Mouse (Mus musculus): ENCODE data around the gene Ush2a. TPM values are rescaled to one million over a fixed set of nuclear protein-coding genes. Genes with fewer than 3 reads are reported as not detected.

Gene Ush2a
- polyA plus RNA-seq, 1 experiment from 2014 or later: not detected

GRCm38 (mm10) chr1:188387820-188388471 is 126.1 kb downstream of the Ush2a start:
- Histone ChIP-seq H3K4me3 (replicated peaks) (no peak overlapping the region), H3K27ac (peak overlapping the region; percentile 85), H3K4me2 (peak overlapping the region; percentile 6; the same call in 1 of the 2 replicates), H3K4me1 (replicated peaks) (peaks cover 41% of the 10 kb centered on the region), H3K9ac (peak overlapping the region; percentile 11; the same call in 1 of the 2 replicates), H3K27me3 (no peaks in the 10 kb centered on the region), H3K9me3 (replicated peaks) (no peaks in the 10 kb centered on the region), H3K36me3 (no peaks in the 10 kb centered on the region)
- DNase-seq (peak; percentile 54), ATAC-seq (ENCODE audit: low read depth) (peak; percentile 90)
- WGBS (ENCODE audit: insufficient replicate concordance): 14% methylated on average over 2 of the region's 2 CpGs

DNA sequence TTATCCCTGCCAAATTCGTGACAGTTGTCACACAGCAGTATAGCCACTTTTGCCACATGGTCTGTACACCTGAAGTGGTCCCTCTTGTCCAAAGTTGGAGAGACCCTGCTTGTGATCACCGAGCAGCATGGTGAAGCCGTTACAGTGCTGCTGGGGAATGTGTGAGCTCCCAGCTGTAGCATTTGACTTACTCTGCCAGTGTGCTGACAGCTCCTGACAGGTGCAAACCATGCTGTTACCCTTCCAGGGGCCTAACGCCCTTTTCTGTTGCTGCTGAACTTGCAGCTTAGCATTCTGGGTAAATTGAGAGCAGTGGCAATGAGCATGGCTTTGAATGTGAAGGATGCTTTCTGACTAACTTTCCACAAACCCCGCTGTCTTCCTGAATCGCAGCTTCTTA is 128.3 kb downstream of the Ush2a start:
- no peak overlapping the region for H3K27ac ChIP-seq
- DNase-seq (no peak), ATAC-seq (ENCODE audit: low read depth) (no peak)
- no peaks in the 10 kb centered on the region for H3K9me3 ChIP-seq (replicated peaks)
- no peak overlapping the region for H3K9ac ChIP-seq
- H3K36me3 ChIP-seq: no peaks in the 10 kb centered on the region
- no peaks in the 10 kb centered on the region for H3K27me3 ChIP-seq
- WGBS (ENCODE audit: insufficient replicate concordance): 68% methylated on average over 6 of the region's 6 CpGs
- no peak overlapping the region for H3K4me3 ChIP-seq (replicated peaks)
- H3K4me1 ChIP-seq (replicated peaks): peaks cover 36% of the 10 kb centered on the region
- H3K4me2 ChIP-seq: no peak overlapping the region

DNA sequence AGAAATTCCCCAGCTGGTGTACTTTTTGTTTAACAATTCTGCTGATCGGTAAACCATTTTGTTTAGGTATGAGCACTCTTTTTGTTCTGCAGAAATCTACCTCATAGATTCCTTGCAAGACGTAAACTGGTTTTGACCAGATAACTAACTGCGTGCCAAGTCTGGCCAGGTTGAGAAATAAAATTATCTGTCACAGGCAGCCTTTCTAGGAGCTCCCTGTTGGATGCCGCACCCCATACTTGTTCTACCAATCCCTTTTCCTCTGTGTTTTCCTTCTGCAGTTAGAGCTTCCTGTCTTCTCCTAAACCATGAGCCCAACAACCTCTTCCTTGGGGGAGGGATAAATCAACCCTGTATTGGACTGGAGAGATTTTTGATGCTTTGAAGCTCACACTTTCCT is 145.4 kb downstream of the Ush2a start:
- 44% methylated on average over 4 of the region's 4 CpGs for WGBS (ENCODE audit: insufficient replicate concordance)
- Histone ChIP-seq H3K27ac (no peak overlapping the region), H3K9me3 (replicated peaks) (no peaks in the 10 kb centered on the region), H3K36me3 (no peaks in the 10 kb centered on the region), H3K4me1 (replicated peaks) (peaks cover 12% of the 10 kb centered on the region), H3K27me3 (no peaks in the 10 kb centered on the region), H3K4me3 (replicated peaks) (no peak overlapping the region), H3K9ac (no peak overlapping the region), H3K4me2 (no peak overlapping the region)
- ATAC-seq (ENCODE audit: low read depth) (peak; percentile 78), DNase-seq (no peak)

DNA sequence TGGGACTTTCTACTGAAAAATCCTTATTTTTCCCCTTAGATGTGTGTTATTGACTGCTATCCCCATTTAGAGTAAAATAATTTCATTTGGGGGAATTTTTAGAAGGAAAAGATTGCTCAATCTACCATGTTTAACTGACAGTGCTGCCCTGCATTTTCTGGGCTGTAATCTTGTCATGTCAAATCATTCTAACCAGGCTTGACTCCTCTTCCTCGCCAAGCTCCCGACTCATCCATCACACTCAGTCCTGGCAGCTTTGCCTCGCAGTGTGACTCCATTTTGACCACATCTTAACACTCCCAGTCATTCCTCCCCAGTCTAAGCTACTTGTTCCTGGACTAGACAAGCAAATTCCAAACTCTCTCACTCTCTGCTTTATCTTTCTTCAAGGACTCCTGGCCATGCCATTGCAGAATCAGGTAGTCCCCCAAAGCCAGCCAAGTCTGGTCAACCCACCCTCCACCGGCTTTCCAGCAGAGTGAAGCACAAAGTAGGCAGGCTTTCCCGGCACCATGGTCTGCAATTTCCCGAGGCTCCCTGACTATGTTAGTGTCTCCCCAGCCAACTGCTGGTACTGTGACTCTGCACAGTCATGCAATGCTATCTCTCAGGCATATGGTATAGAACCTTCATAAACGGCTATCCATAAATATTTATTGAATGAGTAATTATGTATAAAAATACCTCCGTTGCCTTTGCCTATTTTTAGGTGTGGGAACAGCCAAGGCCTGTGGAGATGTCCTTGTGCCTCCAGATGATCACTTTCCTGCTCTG is 146.0 kb downstream of the Ush2a start:
- H3K27ac ChIP-seq: no peak overlapping the region
- H3K36me3 ChIP-seq: no peaks in the 10 kb centered on the region
- no peak overlapping the region for H3K9ac ChIP-seq
- no peak overlapping the region for H3K4me2 ChIP-seq
- H3K9me3 ChIP-seq (replicated peaks): no peaks in the 10 kb centered on the region
- WGBS (ENCODE audit: insufficient replicate concordance): 52% methylated on average over 8 of the region's 8 CpGs
- H3K4me3 ChIP-seq (replicated peaks): no peak overlapping the region
- H3K4me1 ChIP-seq (replicated peaks): peaks cover 12% of the 10 kb centered on the region
- ATAC-seq (ENCODE audit: low read depth) (peak; percentile 63; the same call in 1 of the 2 replicates), DNase-seq (no peak)
- no peaks in the 10 kb centered on the region for H3K27me3 ChIP-seq

- H3K4me3 ChIP-seq (replicated peaks): no peak overlapping the region
- no peaks in the 10 kb centered on the region for H3K27me3 ChIP-seq
- no peaks in the 10 kb centered on the region for H3K36me3 ChIP-seq
- DNase-seq: no peak
- no peak overlapping the region for H3K4me2 ChIP-seq
- H3K9me3 ChIP-seq (replicated peaks): no peaks in the 10 kb centered on the region
- H3K27ac ChIP-seq: no peak overlapping the region
- peaks cover 12% of the 10 kb centered on the region for H3K4me1 ChIP-seq (replicated peaks)
- ATAC-seq (ENCODE audit: low read depth): no peak
- WGBS (ENCODE audit: insufficient replicate concordance): 41% methylated on average over 3 of the region's 3 CpGs
- no peak overlapping the region for H3K9ac ChIP-seq
These were observed 148.7 kb downstream of the Ush2a start for GRCm38 (mm10) chr1:188410547-188410946.

GRCm38 (mm10) chr1:188420543-188420942 is 158.7 kb downstream of the Ush2a start:
- Histone ChIP-seq H3K4me3 (replicated peaks) (no peak overlapping the region), H3K4me1 (replicated peaks) (no peaks in the 10 kb centered on the region), H3K9me3 (replicated peaks) (no peaks in the 10 kb centered on the region), H3K4me2 (no peak overlapping the region), H3K9ac (no peak overlapping the region), H3K27ac (no peak overlapping the region), H3K27me3 (no peaks in the 10 kb centered on the region), H3K36me3 (no peaks in the 10 kb centered on the region)
- no peak for DNase-seq
- no peak for ATAC-seq (ENCODE audit: low read depth)
- 62% methylated on average over 2 of the region's 2 CpGs for WGBS (ENCODE audit: insufficient replicate concordance)

- Histone ChIP-seq H3K4me3 (replicated peaks) (no peak overlapping the region), H3K9me3 (replicated peaks) (no peaks in the 10 kb centered on the region), H3K4me2 (no peak overlapping the region), H3K27me3 (no peaks in the 10 kb centered on the region), H3K9ac (no peak overlapping the region), H3K27ac (no peak overlapping the region), H3K36me3 (no peaks in the 10 kb centered on the region), H3K4me1 (replicated peaks) (no peaks in the 10 kb centered on the region)
- WGBS (ENCODE audit: insufficient replicate concordance): 71% methylated on average over 6 of the region's 6 CpGs
- DNase-seq: no peak
- ATAC-seq (ENCODE audit: low read depth): no peak
These were observed 166.3 kb downstream of the Ush2a start for GRCm38 (mm10) chr1:188428172-188428571.

DNA sequence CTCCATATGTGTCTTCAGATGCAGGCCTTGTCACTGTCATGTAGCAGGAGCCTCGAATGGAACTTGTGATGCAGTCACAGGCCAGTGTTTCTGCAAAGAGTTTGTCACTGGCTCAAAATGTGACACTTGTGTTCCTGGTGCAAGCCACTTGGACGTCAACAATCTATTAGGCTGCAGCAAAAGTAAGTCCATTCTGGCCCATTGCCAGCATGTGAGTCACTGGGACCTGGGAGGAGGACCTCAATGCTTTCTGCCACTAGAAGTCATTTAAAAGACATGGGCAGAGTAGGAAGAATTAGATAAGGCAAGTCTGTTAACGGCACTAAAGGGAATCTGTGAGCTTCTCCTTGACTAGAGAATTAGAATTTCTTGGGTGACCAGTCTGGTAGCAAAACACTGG is 168.9 kb downstream of the Ush2a start:
- H3K9ac ChIP-seq: no peak overlapping the region
- no peak overlapping the region for H3K27ac ChIP-seq
- H3K4me1 ChIP-seq (replicated peaks): no peaks in the 10 kb centered on the region
- no peak overlapping the region for H3K4me2 ChIP-seq
- no peaks in the 10 kb centered on the region for H3K9me3 ChIP-seq (replicated peaks)
- H3K4me3 ChIP-seq (replicated peaks): no peak overlapping the region
- ATAC-seq (ENCODE audit: low read depth) (no peak), DNase-seq (no peak)
- WGBS (ENCODE audit: insufficient replicate concordance): 42% methylated on average over 3 of the region's 3 CpGs
- H3K36me3 ChIP-seq: no peaks in the 10 kb centered on the region
- H3K27me3 ChIP-seq: no peaks in the 10 kb centered on the region

DNA sequence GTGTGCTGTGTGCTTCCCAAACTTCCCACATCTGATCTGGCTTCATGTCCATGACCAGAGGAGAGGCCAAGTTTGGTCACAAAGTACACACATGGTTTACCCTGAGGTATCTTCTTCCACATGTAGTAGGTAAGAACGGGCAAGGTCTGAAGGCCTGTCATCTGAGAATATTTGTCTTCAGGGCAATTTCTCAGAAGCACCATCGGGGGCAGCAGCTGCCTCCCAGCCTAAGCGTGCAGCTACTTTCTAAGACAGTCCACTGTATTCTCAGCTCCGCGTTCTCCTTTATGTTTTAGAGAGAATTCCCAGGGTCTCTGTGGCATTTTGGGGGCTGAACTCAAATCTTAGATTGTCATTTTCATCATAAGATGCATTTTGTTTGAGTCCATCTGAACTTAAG is 186.1 kb downstream of the Ush2a start:
- Histone ChIP-seq H3K9ac (no peak overlapping the region), H3K27ac (no peak overlapping the region), H3K4me2 (no peak overlapping the region), H3K27me3 (no peaks in the 10 kb centered on the region), H3K4me1 (replicated peaks) (no peaks in the 10 kb centered on the region), H3K4me3 (replicated peaks) (no peak overlapping the region), H3K9me3 (replicated peaks) (no peaks in the 10 kb centered on the region), H3K36me3 (no peaks in the 10 kb centered on the region)
- ATAC-seq (ENCODE audit: low read depth) (no peak), DNase-seq (no peak)
- 63% methylated on average over 5 of the region's 5 CpGs for WGBS (ENCODE audit: insufficient replicate concordance)

DNA sequence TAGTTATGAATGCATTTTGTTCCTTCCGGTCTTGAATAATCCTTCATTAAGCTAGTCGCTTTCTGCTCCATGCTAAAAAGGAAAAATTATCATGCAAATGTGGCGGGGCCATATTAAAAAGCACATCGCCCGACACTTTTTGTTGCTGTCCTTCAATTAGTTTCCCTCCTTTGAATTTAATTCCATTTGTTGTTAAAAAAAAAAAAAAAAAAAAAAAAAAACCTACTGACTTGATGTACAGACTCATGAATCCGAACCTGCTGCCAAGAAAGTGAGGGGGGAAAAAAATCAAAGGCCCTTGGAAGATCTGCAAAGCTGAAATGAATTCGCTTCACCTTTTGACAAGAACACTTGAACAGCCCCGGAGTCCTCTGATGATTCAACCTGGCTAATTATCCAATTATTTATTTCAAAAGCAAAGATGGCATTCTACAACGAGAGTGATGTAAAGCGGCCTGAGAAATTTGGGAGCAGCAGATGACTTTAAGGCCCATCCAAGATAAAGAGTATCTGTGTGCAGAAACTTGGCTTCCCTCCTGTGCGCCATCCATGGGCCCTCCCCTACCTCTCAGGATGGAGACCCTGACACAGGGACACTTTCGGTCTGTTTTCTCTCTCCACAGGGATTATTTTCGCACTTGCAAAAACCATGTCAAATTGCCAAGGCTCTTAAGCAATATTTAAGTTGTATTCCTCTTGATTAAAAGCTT is 194.8 kb downstream of the Ush2a start:
- no peak overlapping the region for H3K4me2 ChIP-seq
- no peaks in the 10 kb centered on the region for H3K27me3 ChIP-seq
- no peak overlapping the region for H3K9ac ChIP-seq
- H3K4me1 ChIP-seq (replicated peaks): no peaks in the 10 kb centered on the region
- H3K27ac ChIP-seq: no peak overlapping the region
- no peak overlapping the region for H3K4me3 ChIP-seq (replicated peaks)
- no peaks in the 10 kb centered on the region for H3K36me3 ChIP-seq
- no peak for ATAC-seq (ENCODE audit: low read depth)
- no peak for DNase-seq
- WGBS (ENCODE audit: insufficient replicate concordance): 77% methylated on average over 13 of the region's 13 CpGs
- no peaks in the 10 kb centered on the region for H3K9me3 ChIP-seq (replicated peaks)

GRCm38 (mm10) chr1:188457221-188458008 is 195.6 kb downstream of the Ush2a start:
- Histone ChIP-seq H3K27me3 (no peaks in the 10 kb centered on the region), H3K4me1 (replicated peaks) (no peaks in the 10 kb centered on the region), H3K9ac (no peak overlapping the region), H3K4me2 (no peak overlapping the region), H3K27ac (no peak overlapping the region), H3K4me3 (replicated peaks) (no peak overlapping the region), H3K36me3 (no peaks in the 10 kb centered on the region), H3K9me3 (replicated peaks) (no peaks in the 10 kb centered on the region)
- ATAC-seq (ENCODE audit: low read depth) (no peak), DNase-seq (no peak)
- WGBS (ENCODE audit: insufficient replicate concordance): 47% methylated on average over 13 of the region's 13 CpGs
